Mouse (Mus musculus) natural killer cell, adult 2 months (primary cell): Measurements from ENCODE around the gene Gm20388.
A peak's percentile ranks its signal among the peaks of the same experiment; 100 is the strongest.
"Not testable (repeated sequence)": the region's sequence is repeated elsewhere in the genome, so short reads cannot be mapped to it uniquely, and the experiment has no call there.

Source experiments
- DNase-seq, 2 experiments: peaks; one replicate each; pipeline ENCODE4 v3.0.0; 2022; ENCODE audit warnings: low spot score in 2 of 2

Gm20388 gene

GRCm38 (mm10) chr8:123097216-123097615 lies 3186.6 kb downstream of the Gm20388 start:
- no peak for DNase-seq

GRCm38 (mm10) chr8:123097786-123098584 lies 3187.3 kb downstream of the Gm20388 start:
- no peak for DNase-seq

GRCm38 (mm10) chr8:123100288-123100687 lies 3189.6 kb downstream of the Gm20388 start:
- DNase-seq, result no peak

- DNase-seq, result no peak
Observed at GRCm38 (mm10) chr8:123101244-123101643, 3190.6 kb downstream of the Gm20388 start.

GRCm38 (mm10) chr8:123101735-123102685 lies 3191.4 kb downstream of the Gm20388 start, which contains the start of gene Rpl13:
Rpl13 (plus strand) TSS chr8:123102350.
- peak; percentile 96 for DNase-seq

GRCm38 (mm10) chr8:123102855-123103254 lies 3192.2 kb downstream of the Gm20388 start:
- not testable (repeated sequence) for DNase-seq

- DNase-seq, result no peak
Observed at GRCm38 (mm10) chr8:123103285-123103684, 3192.6 kb downstream of the Gm20388 start.

- DNase-seq, result no peak
Observed at GRCm38 (mm10) chr8:123104046-123104767, 3193.6 kb downstream of the Gm20388 start.

- DNase-seq, result no peak
Observed at GRCm38 (mm10) chr8:123105553-123106326, 3195.1 kb downstream of the Gm20388 start.

- peak in 1 of 2 experiments; percentile 40 for DNase-seq
Observed at GRCm38 (mm10) chr8:123106531-123106930, 3195.9 kb downstream of the Gm20388 start.

GRCm38 (mm10) chr8:123108010-123108409 lies 3197.4 kb downstream of the Gm20388 start:
- no peak for DNase-seq

- no peak for DNase-seq
Observed at GRCm38 (mm10) chr8:123108953-123109352, 3198.3 kb downstream of the Gm20388 start.

- peak; percentile 56 to 61 for DNase-seq
Observed at GRCm38 (mm10) chr8:123110649-123111048, 3200.0 kb downstream of the Gm20388 start.

- DNase-seq, result peak in 1 of 2 experiments; percentile 56
Observed at GRCm38 (mm10) chr8:123112892-123113291, 3202.3 kb downstream of the Gm20388 start.

GRCm38 (mm10) chr8:123113908-123114469 lies 3203.3 kb downstream of the Gm20388 start:
- peak; percentile 45 to 70 for DNase-seq

- DNase-seq, result no peak
Observed at GRCm38 (mm10) chr8:123114644-123115043, 3204.0 kb downstream of the Gm20388 start.

- no peak for DNase-seq
Observed at GRCm38 (mm10) chr8:123117127-123117731, 3206.6 kb downstream of the Gm20388 start, which contains the start of gene Cpne7. Cpne7 (plus strand) TSS chr8:123117374.

GRCm38 (mm10) chr8:123117744-123118143 lies 3207.1 kb downstream of the Gm20388 start:
- DNase-seq, result no peak

- no peak for DNase-seq
Observed at GRCm38 (mm10) chr8:123122059-123122458, 3211.4 kb downstream of the Gm20388 start.

GRCm38 (mm10) chr8:123122670-123123069 lies 3212.0 kb downstream of the Gm20388 start:
- no peak for DNase-seq
